Mouse (Mus musculus) ovary, adult 10 weeks (tissue): Measurements from ENCODE around the gene Cfap52. TPM values are rescaled to one million over a fixed set of nuclear protein-coding genes. Genes with fewer than 3 reads are reported as not detected.

Source experiments
- polyA plus RNA-seq: library from polyadenylated mRNA; stranded (reverse); fragments of 350-450 nt; fragmentation: Illumina TruSeq; extraction: RNeasy Lipid Tissue Mini Kit (QIAGEN cat#74804); gene quantifications from one replicate; pipeline ENCODE4 v1.2.3, GENCODE M21; 2014

Gene Cfap52
- 2.0 TPM for polyA plus RNA-seq

DNA sequence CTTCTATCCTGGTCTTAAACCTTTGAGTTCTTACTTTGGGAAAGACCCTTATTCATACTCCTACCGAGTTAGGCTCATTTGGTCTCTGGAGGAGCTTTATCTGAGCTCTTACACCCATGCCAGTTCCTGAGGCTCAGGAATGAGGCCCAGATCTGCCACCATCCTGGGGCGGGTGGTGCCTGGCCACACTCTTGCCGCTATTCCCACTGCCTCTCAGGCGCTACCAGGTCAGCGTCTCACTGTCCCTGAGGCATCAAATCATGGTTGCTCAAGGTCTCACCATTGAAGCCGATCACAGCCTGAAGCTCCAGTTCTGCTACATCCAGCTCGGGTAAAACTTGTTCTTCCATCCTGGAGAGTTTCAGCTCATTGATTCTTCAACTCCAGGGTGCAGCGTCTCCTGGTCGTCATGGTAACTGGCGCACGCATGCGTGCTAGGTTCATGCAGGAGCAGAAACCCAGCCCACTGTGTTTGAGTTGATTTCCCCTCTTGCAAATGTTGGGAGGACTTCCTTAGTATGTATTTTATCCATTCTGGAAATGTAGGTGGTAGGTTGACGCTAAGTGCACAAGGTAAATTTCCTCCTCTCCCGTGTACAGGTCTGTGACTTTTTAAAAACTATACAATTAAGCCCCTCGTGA is at the start of gene Cfap52:
Gene Cfap52 (minus strand): TSS at position 410 of the 642 bp plus-strand sequence.

DNA sequence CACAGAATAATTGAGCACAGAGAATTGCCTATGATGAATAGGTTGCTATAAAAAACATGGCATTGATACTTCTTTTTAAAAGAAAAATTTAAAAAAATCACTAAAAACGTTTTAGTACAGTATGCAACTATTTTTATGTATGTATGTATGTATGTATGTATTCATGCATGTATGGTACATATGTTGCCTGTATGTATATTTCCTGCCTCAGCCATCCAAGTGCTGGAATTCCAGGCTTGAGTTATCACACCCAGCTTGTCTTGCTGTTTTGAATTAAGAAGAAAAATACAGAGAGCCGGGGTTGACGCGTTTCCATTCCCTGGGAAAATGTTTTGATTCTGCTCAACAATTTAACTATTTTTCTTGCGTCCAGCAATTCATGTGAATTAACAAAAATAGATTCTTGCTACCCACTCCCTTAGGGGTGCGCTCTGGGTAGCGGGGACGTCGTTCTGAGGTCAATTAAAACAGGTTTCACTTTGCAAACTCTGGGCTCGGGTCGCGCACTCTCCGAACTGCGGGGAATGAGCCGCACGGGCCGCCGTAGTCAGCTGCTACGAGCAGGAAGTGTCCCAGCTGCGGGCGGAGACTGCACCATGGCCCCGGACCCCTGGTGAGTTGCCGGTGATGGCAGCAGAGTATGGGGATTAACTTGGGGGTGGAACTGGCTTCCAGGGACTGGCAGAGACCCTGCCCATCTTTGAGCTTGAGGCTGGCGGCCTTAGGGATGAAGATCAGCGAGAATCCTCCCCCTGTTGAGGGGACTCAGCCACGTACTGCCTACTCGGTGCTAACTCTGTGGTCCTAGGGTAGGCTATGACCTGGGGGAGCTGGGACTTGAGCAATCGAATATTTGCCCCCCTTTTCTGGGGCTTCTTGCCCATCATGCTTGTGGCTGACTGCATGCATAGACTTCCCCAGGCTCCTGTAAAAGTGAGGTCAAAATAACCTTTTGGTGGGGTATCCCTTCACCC is 741 bp upstream of the Cfap52 start, which contains the start of gene Stx8:
Gene Stx8 (plus strand): TSS at position 289 of the 974 bp plus-strand sequence.

DNA sequence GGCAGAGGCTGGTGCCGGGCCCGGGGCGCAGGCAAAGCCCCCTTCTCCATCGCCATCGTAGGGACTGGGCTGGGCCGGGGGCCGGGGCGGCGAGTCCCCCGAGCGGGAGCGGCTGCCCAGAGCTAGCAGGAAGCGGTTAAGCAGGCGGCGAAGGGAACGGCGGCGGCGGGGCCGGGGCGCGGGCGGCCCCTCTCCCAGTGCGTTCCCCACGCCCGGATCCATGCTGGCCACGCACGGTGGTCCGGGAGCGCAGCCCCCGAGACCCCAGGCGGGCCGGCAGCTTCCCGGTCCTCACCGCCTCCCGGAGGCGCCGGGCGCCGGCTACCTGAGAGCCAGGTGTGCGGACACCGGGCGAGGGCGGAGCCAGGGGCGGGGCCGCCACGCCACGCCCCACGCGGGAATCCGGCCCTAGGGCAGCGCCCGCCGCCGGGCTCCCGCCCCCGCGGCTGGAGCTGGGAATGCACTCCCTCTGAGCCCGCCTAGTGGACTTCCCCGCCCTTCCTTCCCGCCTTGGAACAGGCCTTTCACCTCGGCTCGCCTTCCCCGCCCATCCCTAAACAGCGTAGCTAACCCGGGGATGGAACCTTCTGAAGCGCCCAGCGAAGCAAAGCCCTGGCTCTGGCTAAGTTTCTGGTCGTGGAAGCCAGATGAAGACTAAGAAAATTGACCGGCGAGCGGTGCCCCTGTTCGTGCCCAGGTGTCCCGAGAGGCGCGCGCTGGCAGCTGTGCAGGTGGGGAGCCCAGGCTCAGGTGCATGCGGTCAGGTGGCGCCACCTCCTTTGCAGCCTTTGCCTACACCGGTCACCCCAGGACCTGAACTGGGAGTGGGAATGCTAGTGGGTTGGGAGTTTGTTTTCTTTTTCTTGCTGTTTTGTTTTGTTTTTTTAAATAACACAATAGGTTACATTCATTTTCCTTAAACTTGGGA is 43.4 kb downstream of the Cfap52 start, which contains the start of gene Usp43:
Gene Usp43 (minus strand): TSS at position 327 of the 928 bp plus-strand sequence.

Other genes starting within 250 kb of the Cfap52 start
- not detected for gene Glp2r, start 194.5 kb downstream of the Cfap52 start, polyA plus RNA-seq
- gene Gsg1l2, start 191.0 kb downstream of the Cfap52 start, polyA plus RNA-seq: not detected
- gene Dhrs7c, start 167.5 kb downstream of the Cfap52 start, polyA plus RNA-seq: not detected
- 0.66 TPM for gene Usp43, start 43.5 kb downstream of the Cfap52 start, polyA plus RNA-seq
- 21.2 TPM for gene Stx8, start 542 bp upstream of the Cfap52 start, polyA plus RNA-seq